Mouse (Mus musculus) liver, embryonic 13.5 days (tissue): ENCODE results near the gene AC140267.1. TPM values are rescaled to one million over a fixed set of nuclear protein-coding genes. Genes with fewer than 3 reads are reported as not detected.
A peak's percentile ranks its signal among the peaks of the same experiment; 100 is the strongest.

Experiments used
- ATAC-seq: fragments of 200-750 bp; cut with Nextera tagmentation; 2 replicates; pipeline ENCODE4 v1.8.0; 2017; ENCODE audit warnings: low read depth, mild to moderate bottlenecking, moderate number of reproducible peaks, moderate library complexity
- DNase-seq: peaks from one replicate; pipeline ENCODE4 v3.0.0; 2022
- H3K27ac ChIP-seq: fragments of 300-500 bp; sonication (generic); 2 replicates; pipeline ENCODE4 v1.5.1; 2015; ENCODE audit warnings: moderate library complexity, mild to moderate bottlenecking, inconsistent platforms
- H3K27me3 ChIP-seq: fragments of 300-500 bp; sonication (generic); 2 replicates; pipeline ENCODE4 v1.6.1; 2015; ENCODE audit warnings: mild to moderate bottlenecking, inconsistent platforms
- H3K36me3 ChIP-seq: fragments of 300-500 bp; sonication (generic); 2 replicates; pipeline ENCODE4 v1.6.1; 2015; ENCODE audit warnings: mild to moderate bottlenecking, inconsistent platforms
- H3K4me1 ChIP-seq: fragments of 300-500 bp; sonication (generic); replicated peaks from 2 replicates; pipeline ENCODE4 v1.6.1; 2015; ENCODE audit warnings: inconsistent platforms
- H3K4me2 ChIP-seq: fragments of 300-500 bp; sonication (generic); 2 replicates; pipeline ENCODE4 v1.6.1; 2015; ENCODE audit warnings: inconsistent platforms, mild to moderate bottlenecking, moderate library complexity
- H3K4me3 ChIP-seq: fragments of 300-500 bp; sonication (generic); replicated peaks from 2 replicates; pipeline ENCODE4 v1.5.1; 2015; ENCODE audit warnings: mild to moderate bottlenecking, inconsistent platforms
- H3K9ac ChIP-seq: fragments of 300-500 bp; sonication (generic); 2 replicates; pipeline ENCODE4 v1.6.1; 2015; ENCODE audit warnings: mild to moderate bottlenecking, inconsistent platforms
- H3K9me3 ChIP-seq: fragments of 300-500 bp; sonication (generic); replicated peaks from 2 replicates; pipeline ENCODE4 v1.6.1; 2016; ENCODE audit warnings: inconsistent platforms
- WGBS: fragments of 180-500 bp; shearing (Covaris S2); methylation state at CpG from one replicate; pipeline ENCODE4 v1.1.7; 2015; ENCODE audit not compliant: insufficient replicate concordance; 5-methylcytosine and 5-hydroxymethylcytosine counted together
- polyA plus RNA-seq: library from polyadenylated mRNA; unstranded; fragments of >200 nt; fragmentation: Nextera tagmentation; extraction: Ambion mirVana; gene quantifications from 2 replicates; pipeline ENCODE4 v1.2.1, GENCODE M21; 2015

Gene AC140267.1
- polyA plus RNA-seq = not detected in 2 replicates

GRCm38 (mm10) chr15:80235535-80235934 lies at the start of gene AC140267.1:
Gene AC140267.1 (plus strand): TSS chr15:80235835.
- Histone ChIP-seq H3K9ac (peak within 1 kb of the TSS; percentile 94), H3K4me3 (peak within 1 kb of the TSS; percentile 95), H3K9me3 (no peaks in the 10 kb centered on the region), H3K4me1 (peaks cover 45% of the 10 kb centered on the region), H3K4me2 (peak within 1 kb of the TSS; percentile 76), H3K27ac (peak within 1 kb of the TSS; percentile 86), H3K36me3 (peaks cover 47% of the 10 kb centered on the region), H3K27me3 (no peaks in the 10 kb centered on the region)
- ATAC-seq (no peak), DNase-seq (no peak)
- 91% methylated on average over 9 of the region's 9 CpGs for WGBS

- no peak overlapping the region for H3K27ac ChIP-seq
- no peaks in the 10 kb centered on the region for H3K36me3 ChIP-seq
- H3K9ac ChIP-seq = no peak overlapping the region
- no peaks in the 10 kb centered on the region for H3K9me3 ChIP-seq
- H3K4me1 ChIP-seq = peaks cover 36% of the 10 kb centered on the region
- no peak overlapping the region for H3K4me3 ChIP-seq
- H3K27me3 ChIP-seq = peaks cover 5% of the 10 kb centered on the region
- ATAC-seq (no peak), DNase-seq (no peak)
- WGBS = 63% methylated on average over 5 of the region's 5 CpGs
- no peak overlapping the region for H3K4me2 ChIP-seq
Measured at GRCm38 (mm10) chr15:80188927-80189326, 46.7 kb upstream of the AC140267.1 start.

DNA sequence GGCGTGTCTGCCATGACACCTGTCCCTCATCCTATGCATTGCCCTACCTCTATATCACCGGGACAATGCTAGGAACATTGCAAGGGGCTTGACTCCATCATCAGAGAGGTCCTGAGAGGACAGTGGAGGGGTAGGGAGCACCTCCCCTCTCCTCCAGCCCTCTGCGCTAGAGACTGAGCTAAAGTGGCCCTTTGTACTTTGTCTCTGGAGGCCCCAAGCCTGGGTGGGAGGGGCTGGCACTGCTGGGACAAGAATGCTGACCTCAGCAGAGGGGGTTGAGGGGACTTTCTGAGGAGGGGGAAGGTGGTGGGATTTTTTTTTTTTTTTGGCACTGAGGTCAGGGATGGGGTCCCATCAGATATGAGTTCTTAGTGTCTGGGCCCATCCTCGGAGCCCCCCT lies 45.6 kb upstream of the AC140267.1 start:
- DNase-seq (no peak), ATAC-seq (no peak)
- Histone ChIP-seq H3K27ac (no peak overlapping the region), H3K4me1 (peaks cover 36% of the 10 kb centered on the region), H3K9me3 (no peaks in the 10 kb centered on the region), H3K36me3 (no peaks in the 10 kb centered on the region), H3K27me3 (peaks cover 8% of the 10 kb centered on the region), H3K4me3 (no peak overlapping the region), H3K4me2 (no peak overlapping the region), H3K9ac (no peak overlapping the region)
- 67% methylated on average over 4 of the region's 4 CpGs for WGBS

- no peak for DNase-seq
- Histone ChIP-seq H3K27me3 (peaks cover 5% of the 10 kb centered on the region), H3K9me3 (no peaks in the 10 kb centered on the region), H3K9ac (no peak overlapping the region), H3K36me3 (no peaks in the 10 kb centered on the region), H3K27ac (peak overlapping the region; percentile 47; the same call in 1 of the 2 replicates), H3K4me3 (no peak overlapping the region), H3K4me2 (no peak overlapping the region), H3K4me1 (peaks cover 29% of the 10 kb centered on the region)
- WGBS = 44% methylated on average over 8 of the region's 8 CpGs
- no peak for ATAC-seq
Measured at GRCm38 (mm10) chr15:80191585-80192245, 43.9 kb upstream of the AC140267.1 start.

DNA sequence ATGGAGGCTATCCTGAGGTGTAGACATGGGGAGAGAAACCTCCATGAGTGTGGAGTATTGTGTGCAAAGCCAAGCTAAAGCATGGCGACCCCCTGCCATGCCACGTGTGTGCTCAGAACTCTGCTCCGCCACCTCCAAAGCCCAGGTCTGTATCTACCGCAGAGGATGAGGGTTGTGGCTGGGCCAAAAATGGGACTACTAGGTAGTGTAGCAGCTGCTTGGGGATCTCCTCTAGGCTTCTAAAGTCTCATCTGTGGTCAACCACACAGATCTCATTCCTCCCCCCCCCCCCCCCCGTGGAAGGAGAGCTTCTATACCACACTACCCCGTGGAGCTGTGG lies 43.4 kb upstream of the AC140267.1 start:
- ATAC-seq (no peak), DNase-seq (no peak)
- no peak overlapping the region for H3K4me2 ChIP-seq
- no peak overlapping the region for H3K9ac ChIP-seq
- no peak overlapping the region for H3K4me3 ChIP-seq
- H3K4me1 ChIP-seq = peaks cover 27% of the 10 kb centered on the region
- peaks cover 5% of the 10 kb centered on the region for H3K27me3 ChIP-seq
- H3K9me3 ChIP-seq = no peaks in the 10 kb centered on the region
- no peaks in the 10 kb centered on the region for H3K36me3 ChIP-seq
- WGBS = 73% methylated on average over 6 of the region's 6 CpGs
- no peak overlapping the region for H3K27ac ChIP-seq

GRCm38 (mm10) chr15:80192847-80193246 lies 42.8 kb upstream of the AC140267.1 start:
- Histone ChIP-seq H3K4me2 (no peak overlapping the region), H3K27ac (no peak overlapping the region)
- ATAC-seq = no peak

DNA sequence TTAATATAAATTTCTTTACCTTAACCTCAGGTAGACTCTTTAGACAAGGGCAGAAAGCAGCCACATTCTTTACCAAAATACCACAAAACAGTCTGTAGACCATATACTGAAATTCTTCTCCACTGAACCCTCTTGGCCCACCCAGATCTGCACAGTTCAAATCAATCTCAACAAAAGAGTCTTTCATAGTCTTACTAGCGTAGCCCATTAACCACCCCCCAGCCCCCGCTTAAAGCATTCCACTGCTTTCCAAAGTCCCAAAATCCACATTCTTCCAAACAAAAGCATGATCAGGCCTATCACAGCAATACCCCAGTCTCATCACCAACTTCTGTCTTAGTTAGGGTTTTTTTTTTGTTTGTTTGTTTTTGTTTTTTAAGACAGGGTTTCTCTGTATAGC lies 36.1 kb upstream of the AC140267.1 start:
- 0 out of 2 replicates have a peak, but pooled peaks cover 2% of the 10 kb centered on the region for H3K4me1 ChIP-seq
- no peak for DNase-seq
- no peak overlapping the region for H3K4me2 ChIP-seq
- no peak overlapping the region for H3K4me3 ChIP-seq
- no peaks in the 10 kb centered on the region for H3K9me3 ChIP-seq
- no peak for ATAC-seq
- 68% methylated on average over 2 of the region's 2 CpGs for WGBS
- 0 out of 2 replicates have a peak, but pooled peaks cover 2% of the 10 kb centered on the region for H3K36me3 ChIP-seq
- no peak overlapping the region for H3K9ac ChIP-seq
- 0 out of 2 replicates have a peak, but pooled peaks cover 6% of the 10 kb centered on the region for H3K27me3 ChIP-seq
- H3K27ac ChIP-seq = no peak overlapping the region

More at GRCm38 (mm10) chr15:80192847-80193246, 42.8 kb upstream of the AC140267.1 start:
- Histone ChIP-seq H3K9ac (no peak overlapping the region), H3K36me3 (no peaks in the 10 kb centered on the region), H3K4me1 (peaks cover 27% of the 10 kb centered on the region), H3K4me3 (no peak overlapping the region), H3K9me3 (no peaks in the 10 kb centered on the region), H3K27me3 (peaks cover 5% of the 10 kb centered on the region)
- WGBS = 48% methylated on average over 7 of the region's 7 CpGs
- no peak for DNase-seq

- WGBS = 57% methylated on average over 6 of the region's 6 CpGs
- Histone ChIP-seq H3K27ac (no peak overlapping the region), H3K4me2 (no peak overlapping the region), H3K4me1 (0 out of 2 replicates have a peak, but pooled peaks cover 2% of the 10 kb centered on the region), H3K4me3 (no peak overlapping the region), H3K36me3 (0 out of 2 replicates have a peak, but pooled peaks cover 2% of the 10 kb centered on the region), H3K9me3 (no peaks in the 10 kb centered on the region), H3K27me3 (peaks cover 9% of the 10 kb centered on the region; the same call in 1 of the 2 replicates), H3K9ac (no peak overlapping the region)
- DNase-seq (no peak), ATAC-seq (no peak)
Measured at GRCm38 (mm10) chr15:80202111-80202775, 33.4 kb upstream of the AC140267.1 start.

DNA sequence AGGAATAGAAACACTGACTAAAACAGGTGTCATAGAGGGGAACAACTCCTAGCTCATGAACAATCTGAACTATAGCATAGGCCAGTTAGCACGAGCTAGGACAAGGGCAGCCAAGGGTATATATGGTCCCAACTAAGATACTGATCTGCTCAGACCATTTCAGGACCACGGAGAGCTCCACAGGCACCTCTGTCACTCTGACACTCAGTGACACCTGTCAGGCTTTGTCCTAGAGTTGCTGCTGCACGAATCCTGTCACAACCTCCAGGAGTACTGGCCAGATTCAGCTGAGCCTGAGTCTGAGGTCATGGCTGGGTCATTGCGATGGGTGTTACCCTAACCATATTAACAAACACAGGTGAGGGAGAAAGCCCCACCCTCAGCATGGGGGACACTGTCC lies 32.2 kb upstream of the AC140267.1 start:
- Histone ChIP-seq H3K27ac (no peak overlapping the region), H3K36me3 (no peaks in the 10 kb centered on the region), H3K4me1 (0 out of 2 replicates have a peak, but pooled peaks cover 2% of the 10 kb centered on the region), H3K27me3 (peaks cover 9% of the 10 kb centered on the region; the same call in 1 of the 2 replicates), H3K9ac (no peak overlapping the region), H3K4me2 (no peak overlapping the region), H3K9me3 (no peaks in the 10 kb centered on the region), H3K4me3 (no peak overlapping the region)
- 0 out of 2 replicates have a peak, but pooled peaks have one; percentile 29 for ATAC-seq
- peak; percentile 41 for DNase-seq
- WGBS = 27% methylated on average over 4 of the region's 4 CpGs

GRCm38 (mm10) chr15:80206057-80206565 lies 29.5 kb upstream of the AC140267.1 start:
- 65% methylated on average over 3 of the region's 3 CpGs for WGBS

GRCm38 (mm10) chr15:80208446-80208845 lies 27.2 kb upstream of the AC140267.1 start:
- WGBS = 39% methylated on average over 4 of the region's 4 CpGs
- H3K27ac ChIP-seq = no peak overlapping the region

More at GRCm38 (mm10) chr15:80206057-80206565, 29.5 kb upstream of the AC140267.1 start:
- no peak for DNase-seq
- Histone ChIP-seq H3K27ac (no peak overlapping the region), H3K4me3 (no peak overlapping the region), H3K4me1 (0 out of 2 replicates have a peak, but pooled peaks cover 2% of the 10 kb centered on the region), H3K9me3 (no peaks in the 10 kb centered on the region), H3K9ac (no peak overlapping the region), H3K4me2 (no peak overlapping the region), H3K36me3 (no peaks in the 10 kb centered on the region), H3K27me3 (peaks cover 16% of the 10 kb centered on the region; the same call in 1 of the 2 replicates)
- ATAC-seq = no peak

More at GRCm38 (mm10) chr15:80208446-80208845, 27.2 kb upstream of the AC140267.1 start:
- DNase-seq (no peak), ATAC-seq (no peak)
- H3K4me1 ChIP-seq = peaks cover 8% of the 10 kb centered on the region
- no peak overlapping the region for H3K4me2 ChIP-seq
- H3K36me3 ChIP-seq = no peaks in the 10 kb centered on the region
- no peak overlapping the region for H3K4me3 ChIP-seq
- no peak overlapping the region for H3K9ac ChIP-seq
- no peaks in the 10 kb centered on the region for H3K9me3 ChIP-seq
- H3K27me3 ChIP-seq = peaks cover 21% of the 10 kb centered on the region; the same call in 1 of the 2 replicates
